In the genomic region with DNA sequence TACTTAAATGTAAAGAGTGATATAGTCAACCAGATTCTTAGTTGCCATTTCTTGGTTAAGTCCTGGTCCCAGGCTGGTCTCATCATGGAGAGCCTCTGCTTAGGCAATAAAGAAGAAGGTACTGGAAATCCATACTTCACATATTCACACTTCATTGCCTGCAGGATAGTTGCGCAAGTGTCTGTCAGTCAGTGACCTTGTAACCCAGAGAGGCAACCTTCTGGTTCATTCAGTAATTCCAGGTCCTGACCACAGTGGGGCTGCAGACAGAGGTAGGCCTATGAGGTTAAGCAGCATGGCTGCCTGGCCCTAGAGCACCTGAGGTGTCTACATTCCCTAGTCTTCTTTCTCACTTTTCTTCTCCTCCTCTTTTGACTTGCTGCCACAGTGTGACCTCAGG, we compare ENCODE assay signal across 17 mouse cellular contexts. TPM values are rescaled to one million over a fixed set of nuclear protein-coding genes. Genes with fewer than 3 reads are reported as not detected.
DNase-seq lines count a peak whose midpoint lies in the region; ATAC-seq and TF ChIP-seq lines count a peak whose summit lies in the region.
"Had no signal": no experiment of that assay in that cellular context is flagged by ENCODE, and none has a peak within 500 bp of the region (broad histone marks: within the 10 kb centered on the region; RNA-seq: fewer than 3 reads in every experiment).

No protein-coding gene starts in this region.

- H3K4me3 ChIP-seq in C2C12 (ENCODE audit: insufficient read depth, poor library complexity, severe bottlenecking): no peak overlapping the region
- no peak overlapping the region for H3K4me3 ChIP-seq in midbrain, embryonic 15.5 days
- H3K4me3 ChIP-seq: embryonic facial prominence, embryonic 12.5 days; forebrain, embryonic 15.5 days; heart, embryonic 10.5 days; hindbrain, embryonic 13.5 days had no signal

- no peak overlapping the region for H3K9ac ChIP-seq in midbrain, embryonic 15.5 days
- H3K9ac ChIP-seq: embryonic facial prominence, embryonic 12.5 days; forebrain, embryonic 15.5 days; hindbrain, embryonic 13.5 days had no signal

- no peaks in the 10 kb centered on the region for H3K79me2 ChIP-seq in C2C12 (ENCODE audit: control insufficient read depth, insufficient read depth)

- no peak for TF ChIP-seq CTCF in C2C12 (IDR thresholded peaks at IDR 0.05; ENCODE audit: control insufficient read depth, insufficient read depth, insufficient read length)

- no peak for ATAC-seq in midbrain, embryonic 15.5 days (replicated peaks)
- ATAC-seq: forebrain, embryonic 15.5 days had no signal

- no peak overlapping the region for H3K4me2 ChIP-seq in midbrain, embryonic 15.5 days
- H3K4me2 ChIP-seq: embryonic facial prominence, embryonic 12.5 days; forebrain, embryonic 15.5 days; hindbrain, embryonic 13.5 days had no signal

- H3K79me3 ChIP-seq in C2C12 (ENCODE audit: low read depth): no peaks in the 10 kb centered on the region

- 89% methylated on average over 1 of the region's 1 CpGs for WGBS in midbrain, embryonic 15.5 days

- DNase-seq in kidney, postnatal 25 days: peak; percentile 11 to 50
- DNase-seq in kidney, adult 9 months: no peak
- peak; percentile 33 for DNase-seq in 416B (ENCODE audit: low read depth)
- peak; percentile 64 for DNase-seq in yolk sac, embryonic 10.5 days (ENCODE audit: low spot score)
- DNase-seq: adrenal gland, postnatal 10 days; B cell, adult 2 months; cerebellum, adult 11 months; cerebellum, adult 8-10 months; cerebellum, postnatal 14 days; heart, adult 18-20 months; heart, postnatal 10 days had no signal

- H3ac ChIP-seq in C2C12 (ENCODE audit: control insufficient read depth, insufficient read length, low read depth): no peak overlapping the region

- H3K27ac ChIP-seq in midbrain, embryonic 15.5 days: no peak overlapping the region
- H3K27ac ChIP-seq: embryonic facial prominence, embryonic 12.5 days; forebrain, embryonic 15.5 days; heart, embryonic 10.5 days; hindbrain, embryonic 13.5 days had no signal

- no peaks in the 10 kb centered on the region for H3K36me3 ChIP-seq in C2C12 (ENCODE audit: control insufficient read depth, insufficient read depth)
- H3K36me3 ChIP-seq in midbrain, embryonic 15.5 days (replicated peaks): no peaks in the 10 kb centered on the region
- H3K36me3 ChIP-seq: embryonic facial prominence, embryonic 12.5 days; forebrain, embryonic 15.5 days; heart, embryonic 10.5 days; hindbrain, embryonic 13.5 days had no signal

- H3K27me3 ChIP-seq in C2C12 (ENCODE audit: control insufficient read depth, insufficient read depth, insufficient read length): peaks cover 15% of the 10 kb centered on the region
- peaks cover 37% of the 10 kb centered on the region for H3K27me3 ChIP-seq in midbrain, embryonic 15.5 days (replicated peaks)

- H3K4me1 ChIP-seq in midbrain, embryonic 15.5 days: peaks cover 13% of the 10 kb centered on the region

- no peaks in the 10 kb centered on the region for H3K9me3 ChIP-seq in midbrain, embryonic 15.5 days
- H3K9me3 ChIP-seq: embryonic facial prominence, embryonic 12.5 days; forebrain, embryonic 15.5 days; heart, embryonic 10.5 days; hindbrain, embryonic 13.5 days had no signal

TF ChIP-seq in C2C12, 6 proteins besides CTCF, POLR2A, EP300 and RAD21:
- no peak for TF ChIP-seq MAX (IDR thresholded peaks at IDR 0.05)
- TF ChIP-seq MYOG (IDR thresholded peaks at IDR 0.05; ENCODE audit: control insufficient read depth, extremely low read depth, insufficient read length): no peak
- peak; percentile 31 for TF ChIP-seq CEBPB (IDR thresholded peaks at IDR 0.05; ENCODE audit: low read depth)

RNA-seq across cellular contexts. Expression of gene Tmprss2, which starts 3.0 kb away (rescaled TPM):
- polyA plus RNA-seq in C2C12 (2012; fragmentation: generic; extraction: Trizol): not detected
- polyA plus RNA-seq in midbrain, embryonic 15.5 days (2015; fragmentation: Nextera tagmentation; extraction: Ambion mirVana): 0.06 and 0.26 TPM in 2 replicates
- polyA plus RNA-seq: forebrain, embryonic 15.5 days; hindbrain, embryonic 13.5 days had no signal
